Mouse (Mus musculus): ENCODE measurements around the gene Gm10382. TPM values are rescaled to one million over a fixed set of nuclear protein-coding genes. Genes with fewer than 3 reads are reported as not detected.

Gm10382 gene
- total RNA-seq (2021), result under 1 TPM in 1 of 2 experiments, not detected in 1; 0.46 TPM

- intact Hi-C loops (cut with DNase I), result no loop called here
- DNase-seq (ENCODE audit: low spot score in 2 of 2), result peak; percentile 77 to 78
Measured at GRCm38 (mm10) chr5:125389131-125389578, at the start of gene Gm10382. TSS of gene Gm10382 (plus strand) at chr5:125389322.

DNA sequence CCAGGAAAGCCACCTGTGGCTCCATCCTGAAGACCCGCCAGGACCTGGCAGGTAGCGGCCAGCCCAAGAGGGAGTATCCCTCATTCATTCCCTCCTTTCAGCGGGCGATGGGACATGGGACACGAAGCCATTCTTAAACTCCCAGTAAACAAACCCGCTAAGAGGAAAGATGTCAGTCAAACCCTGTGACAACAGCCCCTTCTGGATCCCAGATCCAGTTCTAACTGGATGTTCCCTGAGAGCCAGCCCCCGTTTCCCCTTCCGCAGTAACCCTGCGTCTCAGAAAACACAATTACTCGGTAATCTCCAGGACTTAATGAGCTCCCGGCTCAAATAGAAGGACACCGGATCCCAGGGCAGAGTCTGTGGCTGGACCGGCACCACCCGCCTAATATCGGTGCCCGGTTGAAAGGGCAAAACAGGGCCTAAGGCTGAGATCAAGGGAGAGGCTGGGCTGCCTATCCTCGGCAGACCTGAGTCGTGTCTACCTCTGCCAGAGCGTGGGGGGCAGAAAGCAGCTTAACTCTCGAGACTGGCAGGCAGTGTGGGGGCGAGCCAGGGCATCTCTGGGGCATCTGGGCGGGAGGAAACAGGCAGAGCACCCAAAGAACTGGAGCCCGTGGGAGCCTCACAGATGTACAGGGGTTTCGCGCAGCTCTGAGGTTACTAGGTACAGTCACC, 49.1 kb upstream of the Gm10382 start:
- peak; percentile 22 to 59 for DNase-seq (ENCODE audit: low spot score in 2 of 2)
- intact Hi-C loops (cut with DNase I), result no loop called here

DNA sequence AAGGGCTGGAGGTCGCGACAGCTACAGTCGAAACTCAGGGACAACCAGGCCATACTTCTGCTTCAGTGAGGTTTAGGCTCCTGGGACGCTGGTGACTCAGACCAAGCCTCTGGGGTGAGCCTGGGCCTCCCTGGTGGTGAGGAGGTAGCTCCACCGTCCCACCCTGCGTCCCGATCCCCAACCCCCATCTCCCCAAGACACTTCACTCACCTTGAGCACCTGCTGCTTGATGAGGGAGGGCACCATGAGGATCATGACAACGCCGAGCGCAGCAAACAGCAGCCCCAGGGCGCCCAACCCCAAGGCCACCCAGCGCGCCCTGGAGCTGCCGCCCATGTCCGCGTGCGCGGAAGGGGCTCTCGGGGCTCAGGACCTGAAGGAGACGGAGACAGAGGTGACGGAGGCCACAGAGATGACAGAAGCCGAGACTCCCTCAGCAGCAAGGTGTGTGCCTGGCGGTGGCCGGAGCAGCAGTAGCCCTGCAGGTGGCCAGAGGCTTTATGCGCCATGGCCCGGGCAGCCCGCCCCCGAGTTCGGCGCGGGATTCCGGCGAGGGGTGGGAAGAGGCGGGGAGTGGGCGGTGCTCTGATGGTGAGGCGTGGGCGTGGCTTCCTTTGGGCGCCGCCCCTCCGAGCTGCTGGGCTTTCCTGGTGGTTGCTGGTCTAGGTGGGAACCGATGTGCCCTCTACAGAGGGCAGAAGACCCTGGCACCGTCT, 48.4 kb upstream of the Gm10382 start, which contains the start of gene Scarb1:
Gene Scarb1 (minus strand): TSS at position 548 of the 716 bp plus-strand sequence.
- intact Hi-C loops (cut with DNase I), result no loop called here

GRCm38 (mm10) chr5:125341459-125342090, 47.5 kb upstream of the Gm10382 start:
- DNase-seq (ENCODE audit: low spot score in 2 of 2), result no peak
- intact Hi-C loops (cut with DNase I), result no loop called here

More for the DNA sequence above, 48.4 kb upstream of the Gm10382 start, which contains the start of gene Scarb1:
- DNase-seq (ENCODE audit: low spot score in 2 of 2), result peak; percentile 81 to 87

DNA sequence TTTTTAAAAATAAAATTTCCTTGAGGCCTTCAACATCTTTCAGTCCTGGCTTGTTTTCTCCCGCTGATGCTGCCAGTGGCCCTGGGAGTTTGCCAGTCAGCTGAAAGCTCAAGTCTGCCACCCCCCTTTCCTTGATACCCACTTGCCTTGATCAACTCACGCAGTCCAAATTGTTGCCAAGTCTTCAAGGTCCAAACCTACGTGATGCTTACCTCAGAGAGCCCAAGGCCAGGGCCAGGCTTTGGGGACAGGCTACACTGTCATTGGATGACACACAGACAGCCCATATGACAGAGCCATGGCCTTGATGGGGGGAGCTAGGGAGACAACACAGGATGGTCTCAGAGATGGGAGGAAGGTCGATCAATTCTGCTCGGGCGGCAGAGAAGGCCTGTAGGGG, 44.8 kb upstream of the Gm10382 start:
- no peak for DNase-seq (ENCODE audit: low spot score in 2 of 2)
- intact Hi-C loops (cut with DNase I), result no loop called here

DNA sequence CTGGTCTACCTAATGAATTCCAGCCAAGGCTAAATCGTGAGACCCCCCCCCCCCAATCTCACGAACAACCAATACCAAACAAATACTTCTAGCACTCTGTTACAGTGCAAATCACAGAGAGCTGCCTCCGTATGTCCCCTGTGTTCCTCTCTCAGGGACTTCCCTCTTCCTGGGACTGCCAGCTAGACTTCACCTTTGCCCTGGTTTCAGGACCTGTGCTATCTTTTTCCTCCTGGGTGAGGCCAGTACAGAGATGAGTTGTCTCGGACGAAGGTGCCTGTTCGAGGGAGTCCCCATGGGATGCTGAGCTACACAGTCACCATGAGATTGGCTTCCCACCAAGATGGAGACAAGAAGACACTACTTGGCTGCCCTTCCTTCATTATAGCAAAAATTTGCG, 41.1 kb upstream of the Gm10382 start:
- no peak for DNase-seq (ENCODE audit: low spot score in 2 of 2)
- intact Hi-C loops (cut with DNase I), result no loop called here

DNA sequence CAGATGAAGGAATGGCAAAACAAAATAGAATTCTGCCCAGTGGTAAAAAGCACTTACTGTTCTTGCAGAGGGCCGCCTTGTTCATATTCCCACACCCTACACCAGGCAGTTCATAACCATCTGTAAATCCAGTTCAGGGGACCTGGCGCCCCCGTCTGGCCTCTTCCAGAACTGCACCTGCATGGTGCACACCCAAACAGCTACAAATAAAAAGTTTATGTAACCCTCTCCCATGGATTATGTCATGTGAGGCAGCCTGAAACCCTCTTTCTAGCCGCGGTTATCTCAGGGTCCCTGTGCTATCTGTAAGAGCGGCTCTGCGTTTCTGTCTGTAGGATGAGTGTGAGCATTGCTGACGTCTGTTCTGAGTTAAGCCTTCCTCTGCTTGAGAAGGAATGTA, 40.6 kb upstream of the Gm10382 start:
- DNase-seq (ENCODE audit: low spot score in 2 of 2), result peak in 1 of 2 experiments; percentile 39
- intact Hi-C loops (cut with DNase I), result no loop called here

DNA sequence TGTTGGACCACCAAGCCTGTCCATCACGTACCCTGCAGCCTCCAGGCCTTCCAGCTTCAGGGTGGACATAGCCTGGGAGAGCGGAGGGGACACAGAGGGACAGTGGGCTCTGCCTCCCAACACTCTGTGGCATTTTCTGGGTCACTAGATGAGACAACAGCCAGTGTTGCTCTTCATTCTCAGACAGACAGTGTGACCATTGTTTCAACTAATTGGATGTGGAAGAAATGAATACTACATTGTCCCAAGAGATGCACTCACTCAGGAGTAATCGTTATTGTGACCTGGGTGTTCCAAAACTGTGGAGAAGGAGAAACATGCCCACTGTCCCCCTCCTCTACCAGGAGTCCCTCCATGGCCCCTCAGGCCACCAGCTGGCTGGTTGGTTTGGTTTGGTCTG, 39.7 kb upstream of the Gm10382 start:
- intact Hi-C loops (cut with DNase I), result no loop called here
- DNase-seq (ENCODE audit: low spot score in 2 of 2), result no peak

- DNase-seq (ENCODE audit: low spot score in 2 of 2), result no peak
- intact Hi-C loops (cut with DNase I), result no loop called here
Measured at GRCm38 (mm10) chr5:125351057-125351456, 38.1 kb upstream of the Gm10382 start.

- DNase-seq (ENCODE audit: low spot score in 2 of 2), result no peak
- intact Hi-C loops (cut with DNase I), result no loop called here
Measured at GRCm38 (mm10) chr5:125351939-125352338, 37.2 kb upstream of the Gm10382 start.

DNA sequence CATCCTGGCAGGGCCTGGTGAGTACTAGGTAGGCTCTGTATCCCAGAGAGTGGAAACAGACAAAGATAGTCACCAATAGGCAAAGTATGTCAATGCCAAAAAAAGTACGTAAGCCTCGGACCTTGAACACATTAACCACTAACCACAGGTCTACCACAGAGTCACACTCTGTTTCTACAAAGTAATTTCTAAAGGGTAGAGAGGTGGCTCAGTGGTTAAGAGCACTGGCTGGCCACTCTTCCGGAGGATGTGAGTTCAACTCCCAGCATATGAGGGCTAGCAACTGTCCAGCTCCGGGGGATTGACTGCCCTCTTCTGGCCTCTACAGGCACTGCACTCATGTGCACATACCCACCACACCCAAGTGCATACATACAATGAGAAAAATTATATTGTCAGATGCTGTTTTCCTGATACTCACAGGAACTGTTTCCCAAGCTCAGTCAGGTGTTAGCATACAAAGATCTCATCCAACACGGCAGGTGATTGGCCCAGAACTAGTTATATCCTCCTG, 36.3 kb upstream of the Gm10382 start:
- intact Hi-C loops (cut with DNase I), result no loop called here
- no peak for DNase-seq (ENCODE audit: low spot score in 2 of 2)

- intact Hi-C loops (cut with DNase I), result loop anchor here (5.0 kb wide), 1 partner anchor 63 kb away; no protein-coding TSS in a partner anchor
- no peak for DNase-seq (ENCODE audit: low spot score in 2 of 2)
Measured at GRCm38 (mm10) chr5:125354885-125355492, 34.1 kb upstream of the Gm10382 start.

GRCm38 (mm10) chr5:125355650-125356049, 33.5 kb upstream of the Gm10382 start:
- no peak for DNase-seq (ENCODE audit: low spot score in 2 of 2)
- intact Hi-C loops (cut with DNase I), result loop anchor here (5.0 kb wide), 1 partner anchor 63 kb away; no protein-coding TSS in a partner anchor

GRCm38 (mm10) chr5:125357543-125358269, 31.4 kb upstream of the Gm10382 start:
- no peak for DNase-seq (ENCODE audit: low spot score in 2 of 2)
- intact Hi-C loops (cut with DNase I), result loop anchor here (5.0 kb wide), 1 partner anchor 65 kb away; no protein-coding TSS in a partner anchor

GRCm38 (mm10) chr5:125358270-125358608, 30.9 kb upstream of the Gm10382 start:
- intact Hi-C loops (cut with DNase I), result loop anchor here (5.0 kb wide), 1 partner anchor 66 kb away; no protein-coding TSS in a partner anchor
- DNase-seq (ENCODE audit: low spot score in 2 of 2), result peak in 1 of 2 experiments; percentile 16

- intact Hi-C loops (cut with DNase I), result loop anchor here (10.0 kb wide), 1 partner anchor 166 kb away; no protein-coding TSS in a partner anchor
- no peak for DNase-seq (ENCODE audit: low spot score in 2 of 2)
Measured at GRCm38 (mm10) chr5:125360566-125360965, 28.6 kb upstream of the Gm10382 start.

- no peak for DNase-seq (ENCODE audit: low spot score in 2 of 2)
- intact Hi-C loops (cut with DNase I), result loop anchor here (10.0 kb wide), 1 partner anchor 166 kb away; no protein-coding TSS in a partner anchor
Measured at GRCm38 (mm10) chr5:125360981-125361510, 28.1 kb upstream of the Gm10382 start.

DNA sequence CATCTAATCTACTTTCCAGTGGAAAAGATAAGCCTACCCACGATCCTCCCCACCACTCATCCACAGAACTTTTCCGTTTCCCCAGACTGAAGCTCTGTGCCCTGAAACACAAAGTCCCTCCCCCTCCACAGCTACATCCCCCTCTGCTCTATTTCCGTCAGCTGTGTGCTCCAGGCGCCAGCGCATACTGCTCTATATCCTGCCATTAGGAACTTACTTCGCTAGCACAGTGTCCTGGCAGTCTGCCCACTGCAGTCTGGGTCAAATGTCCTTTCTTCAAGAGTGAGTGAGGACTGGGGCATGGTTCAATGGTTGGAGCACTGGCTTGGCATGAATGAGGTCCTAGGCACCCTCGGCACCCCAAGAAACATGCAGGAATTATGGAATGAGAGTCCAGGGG, 25.2 kb upstream of the Gm10382 start:
- intact Hi-C loops (cut with DNase I), result loop anchor here (10.0 kb wide), 1 partner anchor 169 kb away; no protein-coding TSS in a partner anchor
- DNase-seq (ENCODE audit: low spot score in 2 of 2), result no peak

Measured in left cerebral cortex, postnatal 25 days (tissue).